Mouse (Mus musculus): ENCODE results near the gene Gps2. TPM values are rescaled to one million over a fixed set of nuclear protein-coding genes. Genes with fewer than 3 reads are reported as not detected.

The Gps2 gene
- 246 and 266 TPM in 2 replicates for polyA plus RNA-seq (2012)

DNA sequence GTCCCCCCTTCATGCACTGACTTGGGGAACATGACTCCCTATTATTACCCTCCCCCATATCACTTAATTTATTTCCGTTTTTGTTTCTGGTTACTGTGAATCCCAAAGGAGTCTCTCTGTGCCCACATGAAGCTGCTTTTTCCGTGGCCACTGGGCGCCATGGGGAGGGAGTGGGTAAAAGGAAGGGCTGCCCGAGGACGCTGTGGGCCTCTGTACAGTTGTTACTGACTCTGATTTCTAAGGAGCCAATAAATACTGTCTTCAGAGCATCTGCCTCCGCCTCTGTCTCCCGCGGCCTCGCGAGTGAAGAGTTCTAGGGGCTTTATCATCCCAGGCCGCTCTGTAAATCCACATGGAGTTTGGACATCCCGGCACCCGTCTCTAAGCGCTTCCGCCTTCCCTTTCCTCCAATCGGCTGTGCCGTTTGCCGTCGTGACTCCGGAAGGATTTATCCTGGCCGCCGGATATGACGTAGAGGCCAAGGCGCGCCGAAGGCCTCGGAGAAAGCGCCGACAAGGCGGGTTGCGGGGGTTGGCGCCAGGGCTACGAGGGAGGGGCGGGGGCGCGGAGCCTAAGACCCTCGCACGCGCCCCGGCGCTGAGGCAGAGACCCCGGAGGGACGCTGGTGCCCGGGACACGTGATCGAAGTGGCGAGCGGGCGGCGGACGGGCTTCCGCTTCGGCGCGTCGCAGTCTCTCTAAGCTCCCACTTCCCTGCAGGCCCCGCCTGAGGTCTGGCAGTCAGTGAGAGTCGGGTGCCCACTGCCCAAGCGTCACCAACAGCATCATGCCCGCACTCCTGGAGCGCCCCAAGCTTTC, at the start of gene Gps2:
Gene Gps2 (plus strand): TSS at position 335 of the 818 bp plus-strand sequence.
- TF ChIP-seq GATA1 (IDR thresholded peaks at IDR 0.05; ENCODE audit: low read length): no peak

DNA sequence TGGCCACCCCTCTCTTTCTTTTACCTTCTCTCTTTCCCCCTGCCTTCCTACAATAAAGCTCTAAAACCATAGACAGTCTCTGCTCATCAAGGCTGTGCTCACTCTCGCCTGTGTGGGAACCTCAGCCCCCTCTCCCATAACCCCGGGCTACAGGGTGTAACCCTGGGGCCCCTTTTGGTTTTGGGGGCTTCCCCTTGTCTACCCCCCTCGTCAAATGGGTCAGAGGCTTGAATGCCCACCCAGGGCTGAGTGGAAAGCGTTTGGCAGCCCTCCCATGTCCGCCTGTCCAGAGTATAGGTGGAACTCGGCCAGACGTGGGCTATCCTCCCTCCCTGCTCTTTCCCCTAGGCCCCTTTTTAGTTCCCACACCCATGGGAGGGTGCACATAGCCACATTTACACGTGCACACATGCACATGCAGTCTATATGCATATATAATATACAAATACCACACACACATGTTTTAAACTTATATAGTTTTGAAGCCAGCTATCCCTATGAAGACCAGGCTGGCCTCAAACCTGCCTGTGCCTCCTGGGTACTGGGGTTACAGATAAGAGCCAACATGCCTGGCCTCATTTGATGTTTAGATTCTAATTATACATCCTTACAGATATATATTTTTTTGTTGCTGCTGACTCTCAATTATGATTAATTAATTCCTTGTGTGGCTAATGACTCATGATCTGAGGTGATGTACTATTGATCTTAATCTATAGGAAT, 49.4 kb upstream of the Gps2 start:
- no peak for TF ChIP-seq GATA1 (IDR thresholded peaks at IDR 0.05; ENCODE audit: low read length)

DNA sequence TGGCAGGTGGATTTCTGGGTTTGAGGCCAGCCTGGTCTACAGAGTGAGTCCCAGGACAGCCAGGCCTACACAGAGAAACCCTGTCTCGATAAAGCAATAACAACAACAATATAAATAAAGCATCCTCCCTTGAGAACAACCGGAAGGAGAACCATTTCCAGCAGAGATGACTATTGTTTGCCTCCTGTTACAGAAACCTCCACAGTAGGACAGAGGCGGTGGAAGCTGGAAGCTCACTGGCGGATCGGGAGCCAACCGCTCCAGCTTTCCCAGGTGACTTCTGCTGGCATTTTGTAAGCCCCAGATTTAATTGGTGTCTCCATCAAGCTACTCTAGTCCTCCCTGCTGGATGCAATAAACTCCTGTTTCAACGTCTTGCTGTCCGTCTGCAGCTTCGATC, 48.1 kb upstream of the Gps2 start:
- no peak for TF ChIP-seq GATA1 (IDR thresholded peaks at IDR 0.05; ENCODE audit: low read length)

DNA sequence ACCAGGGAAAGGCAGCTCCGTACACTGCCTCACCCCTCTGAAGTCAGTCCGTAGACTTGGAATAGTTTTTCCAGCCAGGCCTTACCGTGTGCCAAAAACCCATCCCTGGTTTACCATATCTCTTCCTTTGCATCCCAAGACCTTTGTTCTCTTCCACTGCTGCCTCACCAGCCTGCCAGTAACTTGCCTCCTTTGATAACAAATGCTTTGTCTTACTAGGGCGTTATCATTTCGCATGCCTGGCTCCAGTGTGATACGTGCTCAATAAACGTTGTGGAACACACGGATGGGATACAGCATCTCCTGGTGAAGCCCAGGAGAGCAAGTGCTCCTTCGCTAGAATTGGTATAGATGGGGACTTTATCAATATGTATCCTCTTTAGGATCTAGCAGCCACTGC, 46.4 kb upstream of the Gps2 start:
- no peak for TF ChIP-seq GATA1 (IDR thresholded peaks at IDR 0.05; ENCODE audit: low read length)

DNA sequence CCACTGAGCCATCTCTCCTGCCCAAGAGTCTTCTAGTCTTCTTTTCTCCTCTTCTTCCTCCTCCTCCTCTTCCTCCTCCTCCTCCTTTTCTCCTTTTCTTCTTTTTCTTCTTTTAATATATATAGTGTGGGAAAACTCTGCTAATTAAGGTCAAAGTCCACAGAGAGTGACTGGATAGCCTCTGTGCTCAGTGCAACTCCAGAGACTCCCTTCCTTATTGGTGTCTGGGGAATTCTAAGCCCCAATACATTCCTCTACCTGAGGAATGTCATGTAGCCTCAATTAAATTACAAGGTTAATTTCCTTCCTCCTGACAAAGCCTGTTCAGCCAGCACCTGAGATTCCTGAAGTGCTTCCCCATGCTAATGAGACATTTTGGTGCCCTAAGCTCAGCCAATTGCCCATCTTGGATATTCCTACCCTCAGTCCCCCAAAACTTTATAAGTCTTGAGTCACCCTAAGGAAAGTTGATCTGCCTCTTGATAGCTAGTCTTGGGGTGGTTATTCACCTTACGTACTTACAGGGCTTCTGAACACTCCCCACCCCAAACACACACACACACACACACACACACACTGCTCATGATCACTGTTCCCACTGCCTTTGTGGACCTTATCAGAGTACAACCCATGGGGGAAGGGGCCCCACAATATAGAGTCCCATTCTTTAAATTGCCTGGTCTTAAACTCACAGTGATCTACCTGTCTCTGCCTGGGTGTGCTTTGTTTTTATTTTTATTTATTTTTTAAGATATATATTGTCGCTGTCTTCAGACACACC, 43.2 kb upstream of the Gps2 start:
- TF ChIP-seq GATA1 (IDR thresholded peaks at IDR 0.05; ENCODE audit: low read length): no peak

DNA sequence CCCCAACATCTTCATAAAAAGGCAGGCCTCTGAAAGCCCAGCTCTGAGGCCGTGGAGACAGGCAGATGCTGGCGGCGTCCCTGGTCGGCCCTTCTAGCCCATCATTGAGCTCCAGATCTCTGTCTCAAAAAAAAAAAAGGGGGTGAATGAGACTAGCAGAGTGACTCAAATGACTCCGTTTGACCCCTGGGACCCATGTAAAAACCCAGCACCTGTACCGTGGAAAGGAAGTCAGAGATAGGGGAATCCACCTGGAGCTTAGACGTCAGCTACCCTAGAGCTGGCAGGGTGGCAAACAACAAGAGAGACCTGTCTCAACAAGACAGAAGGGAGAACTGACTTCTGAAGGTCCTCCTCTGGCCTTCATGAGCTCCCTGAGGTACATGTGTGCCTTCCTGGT, 41.9 kb upstream of the Gps2 start:
- TF ChIP-seq GATA1 (IDR thresholded peaks at IDR 0.05; ENCODE audit: low read length): no peak

DNA sequence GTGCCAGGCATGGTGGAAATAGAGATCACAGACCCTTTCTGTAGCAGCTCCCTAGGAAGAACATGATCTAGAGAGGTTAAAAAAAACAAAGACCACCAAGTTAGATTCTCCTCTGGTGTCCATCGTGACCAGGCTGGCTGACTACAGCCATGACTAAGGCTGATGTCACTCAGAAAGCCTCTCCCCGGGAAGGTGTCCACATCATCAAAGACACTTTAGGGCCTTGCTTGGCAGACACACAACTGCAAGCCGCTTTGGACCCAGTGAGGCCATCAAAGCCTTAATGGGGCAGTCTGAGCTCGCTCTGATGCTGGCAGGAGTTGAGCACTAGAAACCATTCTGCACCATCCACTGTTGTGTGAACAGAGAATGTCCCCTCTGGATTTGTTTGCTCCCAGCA, 41.2 kb upstream of the Gps2 start:
- no peak for TF ChIP-seq GATA1 (IDR thresholded peaks at IDR 0.05; ENCODE audit: low read length)

DNA sequence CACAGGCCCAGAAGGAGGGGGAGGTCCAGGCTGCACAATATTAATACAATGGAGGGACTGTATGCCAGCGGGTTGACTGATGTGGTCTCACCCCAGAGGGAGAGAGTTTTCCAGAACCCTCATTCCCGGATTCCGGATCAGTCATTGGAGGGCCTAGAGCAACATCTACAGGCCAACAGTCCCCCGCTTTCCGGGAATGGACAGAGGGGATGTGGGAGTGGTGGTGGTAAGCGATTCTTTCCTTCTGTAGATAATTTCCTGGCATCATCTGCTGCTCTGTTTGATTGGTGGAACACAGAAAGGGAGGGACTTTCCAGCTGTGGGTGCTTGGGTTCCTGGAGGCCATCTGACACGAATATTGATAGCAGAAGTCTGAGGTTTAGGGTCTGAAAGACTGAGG, 37.5 kb upstream of the Gps2 start:
- TF ChIP-seq GATA1 (IDR thresholded peaks at IDR 0.05; ENCODE audit: low read length): no peak

DNA sequence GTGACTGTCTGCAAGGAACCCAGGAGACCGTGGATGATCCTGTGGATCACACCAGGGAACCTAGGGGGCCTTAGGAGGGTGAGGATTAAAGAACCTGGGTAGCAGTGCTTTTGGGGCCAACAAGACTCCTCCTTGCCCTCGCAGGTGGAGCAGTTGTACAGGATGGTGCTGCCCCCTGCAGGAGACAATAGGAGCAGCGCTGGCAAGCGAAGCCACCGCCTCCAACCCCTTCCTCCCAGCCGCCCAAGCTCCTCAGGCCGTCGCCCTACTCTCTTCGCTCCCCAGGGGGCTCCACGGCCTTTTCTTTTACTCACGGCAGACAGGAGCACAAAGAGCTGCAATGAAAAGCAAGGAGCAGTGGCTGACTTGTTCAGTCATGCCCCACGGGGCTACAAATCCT, 36.8 kb upstream of the Gps2 start:
- TF ChIP-seq GATA1 (IDR thresholded peaks at IDR 0.05; ENCODE audit: low read length): no peak

DNA sequence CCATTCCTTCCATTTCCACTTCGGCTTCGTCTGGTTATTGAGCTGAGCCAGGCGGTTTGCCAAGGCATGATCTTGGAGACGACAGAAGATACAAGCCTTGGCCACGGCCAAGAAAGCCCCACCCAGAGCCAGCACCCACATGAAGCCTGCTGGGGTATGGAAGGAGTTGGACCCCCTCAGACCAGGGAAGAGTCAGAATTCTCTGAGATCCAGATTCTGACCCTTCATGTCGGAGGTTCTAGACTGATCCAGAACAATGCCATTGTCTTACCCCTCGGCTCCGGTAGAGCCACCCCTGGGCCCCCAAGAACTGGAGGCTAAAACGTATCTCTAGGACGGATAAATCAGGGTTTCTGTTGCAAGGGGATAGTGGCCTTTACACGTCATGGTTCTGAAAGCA, 35.8 kb upstream of the Gps2 start, which contains the start of gene Tmem95:
Gene Tmem95 (minus strand): TSS at position 141 of the 400 bp plus-strand sequence.
- no peak for TF ChIP-seq GATA1 (IDR thresholded peaks at IDR 0.05; ENCODE audit: low read length)

DNA sequence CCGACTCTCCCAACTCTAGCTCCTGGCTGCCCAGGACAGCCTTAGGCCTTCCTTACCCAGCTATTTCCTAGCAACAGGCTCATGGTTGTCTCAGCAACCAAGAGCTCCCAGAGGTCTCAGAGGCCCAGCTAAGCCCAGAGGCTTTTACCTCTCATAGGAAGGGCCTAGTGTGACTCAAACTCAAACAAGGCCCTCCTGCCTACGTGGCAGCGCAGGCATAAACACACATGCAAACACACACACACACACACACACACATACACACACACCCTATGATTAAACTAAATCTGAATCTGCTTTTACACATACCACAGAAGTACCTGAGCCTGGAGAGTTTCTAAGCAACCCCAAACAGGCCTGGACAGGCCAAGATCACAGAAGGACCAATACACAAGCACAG, 35.3 kb upstream of the Gps2 start:
- TF ChIP-seq GATA1 (IDR thresholded peaks at IDR 0.05; ENCODE audit: low read length): no peak

DNA sequence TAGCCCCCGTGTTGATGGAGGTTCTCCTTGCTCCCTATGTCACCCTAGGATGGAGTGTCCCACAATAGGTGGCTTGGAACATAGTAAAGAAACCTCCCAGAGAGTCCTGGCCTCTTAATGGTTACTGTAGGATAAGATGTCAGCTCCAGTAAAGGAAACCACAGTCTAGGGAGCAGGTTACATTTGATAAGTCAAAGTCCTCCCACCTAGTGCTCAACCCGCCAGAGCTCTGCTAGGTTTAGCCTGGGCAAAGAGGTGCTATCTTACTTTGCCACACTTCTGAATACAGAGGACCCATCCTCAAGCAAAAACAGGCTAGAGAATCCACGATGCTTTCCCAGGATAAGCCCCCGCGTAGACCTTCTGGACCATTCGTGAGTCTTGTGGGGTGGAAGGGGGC, 34.7 kb upstream of the Gps2 start:
- TF ChIP-seq GATA1 (IDR thresholded peaks at IDR 0.05; ENCODE audit: low read length): no peak

DNA sequence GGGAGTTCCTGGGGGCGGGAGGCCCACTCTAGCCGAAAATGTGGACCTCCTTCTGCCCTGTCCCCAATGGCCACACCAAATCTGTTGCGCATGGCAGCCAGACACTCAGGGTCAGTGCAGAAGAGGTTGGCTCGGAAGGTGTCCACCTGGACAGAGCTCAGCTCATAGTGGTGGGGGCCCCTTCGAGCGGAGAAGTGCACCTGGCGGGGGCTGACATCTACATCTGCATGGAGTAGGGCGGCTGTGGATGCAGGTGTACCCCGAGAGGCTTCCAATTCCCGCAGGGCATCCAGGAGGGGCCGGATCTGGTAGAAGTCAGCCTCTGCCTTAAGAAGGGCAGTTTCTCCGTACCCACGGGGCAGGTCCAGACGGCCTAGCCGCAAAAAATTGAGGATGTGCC, 34.0 kb upstream of the Gps2 start:
- no peak for TF ChIP-seq GATA1 (IDR thresholded peaks at IDR 0.05; ENCODE audit: low read length)

DNA sequence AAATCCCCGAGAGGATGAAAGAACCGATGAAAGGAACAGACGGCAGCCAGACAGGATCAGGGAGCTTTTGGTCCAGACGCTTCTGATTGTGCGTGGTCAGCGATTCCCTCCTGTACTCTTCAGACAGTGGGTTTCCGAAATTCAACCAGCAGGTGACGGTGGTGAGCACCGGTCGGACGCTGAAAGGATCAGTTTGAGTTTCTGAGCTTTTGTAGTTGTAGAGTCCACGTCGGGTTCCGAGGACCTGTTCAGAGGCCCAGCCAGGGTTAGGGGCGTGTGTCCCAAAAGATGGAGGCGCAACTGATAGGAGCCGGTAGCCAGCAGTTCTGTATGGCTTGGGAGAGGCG, 33.2 kb upstream of the Gps2 start:
- TF ChIP-seq GATA1 (IDR thresholded peaks at IDR 0.05; ENCODE audit: low read length): no peak

DNA sequence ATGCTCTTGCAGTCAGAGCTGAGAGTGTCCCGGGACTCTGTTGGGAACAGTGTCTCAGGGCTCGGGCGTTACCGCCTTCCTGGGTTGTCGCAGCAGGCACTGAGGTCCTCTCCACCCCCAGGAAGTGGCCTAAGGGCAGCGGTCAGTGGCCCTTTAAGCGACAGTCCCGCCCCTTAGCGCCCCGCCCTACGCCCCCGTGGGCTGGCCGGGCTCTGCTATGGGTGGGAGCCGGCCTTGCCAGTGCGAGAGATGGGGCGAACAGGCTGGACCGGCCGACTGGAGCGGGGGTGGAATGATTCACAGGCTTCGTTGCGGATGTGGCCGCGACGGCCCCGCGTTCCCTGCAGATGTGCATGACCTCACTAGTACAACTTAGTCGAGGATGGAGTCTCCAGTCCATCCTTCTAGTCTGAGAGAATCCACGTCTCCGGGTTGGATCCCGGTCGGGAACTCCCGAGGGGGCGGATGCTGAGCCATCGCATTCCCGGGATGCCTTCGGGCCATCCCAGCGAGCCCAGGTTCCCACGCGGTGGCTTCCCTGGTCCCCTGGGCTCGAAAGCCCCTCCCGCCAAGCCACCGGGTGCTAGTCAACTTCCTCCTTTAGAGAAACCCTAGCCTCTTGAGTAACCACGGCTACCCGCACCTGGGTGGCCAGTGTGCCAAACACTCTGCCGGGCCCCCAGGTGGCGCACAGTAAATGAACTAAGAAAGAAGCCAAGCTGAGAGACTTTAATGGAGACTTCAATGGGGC, 32.7 kb upstream of the Gps2 start, which contains the start of gene Kctd11:
Gene Kctd11 (minus strand): TSS at position 554 of the 751 bp plus-strand sequence.
- TF ChIP-seq GATA1 (IDR thresholded peaks at IDR 0.05; ENCODE audit: low read length): no peak
